Mouse (Mus musculus) heart, embryonic 10.5 days (tissue): ENCODE measurements around the gene Frem3. TPM values are rescaled to one million over a fixed set of nuclear protein-coding genes. Genes with fewer than 3 reads are reported as not detected.

Source experiments
- DNase-seq: peaks from one replicate; pipeline ENCODE4 v3.0.0-alpha.2; 2017; ENCODE audit warnings: low spot score
- H3K27ac ChIP-seq: fragments of 300-500 bp; sonication (generic); 2 replicates; pipeline ENCODE4 v1.5.1; 2016; ENCODE audit warnings: mild to moderate bottlenecking
- H3K27me3 ChIP-seq: fragments of 300-500 bp; sonication (generic); 2 replicates; pipeline ENCODE4 v1.6.1; 2016; ENCODE audit warnings: mild to moderate bottlenecking; ENCODE audit not compliant: poor library complexity, insufficient read depth, severe bottlenecking
- H3K36me3 ChIP-seq: fragments of 300-500 bp; sonication (generic); 2 replicates; pipeline ENCODE4 v1.6.1; 2016; ENCODE audit warnings: mild to moderate bottlenecking, moderate library complexity
- H3K4me1 ChIP-seq: fragments of 300-500 bp; sonication (generic); 2 replicates; pipeline ENCODE4 v1.6.1; 2016; ENCODE audit warnings: mild to moderate bottlenecking
- H3K4me3 ChIP-seq: fragments of 300-500 bp; sonication (generic); 2 replicates; pipeline ENCODE4 v1.5.1; 2016; ENCODE audit warnings: mild to moderate bottlenecking, moderate library complexity
- H3K9me3 ChIP-seq: fragments of 300-500 bp; sonication (generic); 2 replicates; pipeline ENCODE4 v1.6.1; 2016; ENCODE audit warnings: mild to moderate bottlenecking, moderate library complexity
- WGBS: fragments of 180-500 bp; shearing (Covaris S2); methylation state at CpG from one replicate; pipeline ENCODE4 v1.1.7; 2016; 5-methylcytosine and 5-hydroxymethylcytosine counted together
- polyA plus RNA-seq: library from polyadenylated mRNA; unstranded; fragments of >200 nt; fragmentation: Nextera tagmentation; extraction: Ambion mirVana; gene quantifications from 2 replicates; pipeline ENCODE4 v1.2.1, GENCODE M21; 2016

The Frem3 gene
- 0.05 TPM in 1 of 2 replicates, not detected in the other for polyA plus RNA-seq

- peak; percentile 77 for DNase-seq
- Histone ChIP-seq H3K36me3 (no peaks in the 10 kb centered on the region), H3K9me3 (no peaks in the 10 kb centered on the region), H3K4me1 (peaks cover 13% of the 10 kb centered on the region), H3K4me3 (peak within 1 kb of the TSS; percentile 54), H3K27ac (no peak within 1 kb of the TSS; the same call in 1 of the 2 replicates), H3K27me3 (peaks cover 27% of the 10 kb centered on the region)
- 4% methylated on average over 32 of the region's 32 CpGs for WGBS
Observed at GRCm38 (mm10) chr8:80610549-80611440, at the start of gene Frem3. TSS of gene Frem3 (plus strand) at chr8:80611080.

GRCm38 (mm10) chr8:80564205-80564839 lies 46.6 kb upstream of the Frem3 start:
- 85% methylated on average over 3 of the region's 3 CpGs for WGBS

GRCm38 (mm10) chr8:80567471-80567870 lies 43.4 kb upstream of the Frem3 start:
- Histone ChIP-seq H3K27me3 (no peaks in the 10 kb centered on the region), H3K9me3 (no peaks in the 10 kb centered on the region), H3K36me3 (no peaks in the 10 kb centered on the region), H3K4me3 (no peak overlapping the region), H3K27ac (no peak overlapping the region), H3K4me1 (no peaks in the 10 kb centered on the region)
- WGBS: 85% methylated on average over 1 of the region's 1 CpGs
- no peak for DNase-seq

More at GRCm38 (mm10) chr8:80564205-80564839, 46.6 kb upstream of the Frem3 start:
- Histone ChIP-seq H3K4me3 (no peak overlapping the region), H3K36me3 (no peaks in the 10 kb centered on the region), H3K27ac (no peak overlapping the region), H3K9me3 (no peaks in the 10 kb centered on the region), H3K4me1 (no peaks in the 10 kb centered on the region), H3K27me3 (no peaks in the 10 kb centered on the region)
- no peak for DNase-seq

GRCm38 (mm10) chr8:80568243-80568995 lies 42.5 kb upstream of the Frem3 start:
- H3K27ac ChIP-seq: no peak overlapping the region
- H3K9me3 ChIP-seq: no peaks in the 10 kb centered on the region
- no peaks in the 10 kb centered on the region for H3K36me3 ChIP-seq
- no peaks in the 10 kb centered on the region for H3K4me1 ChIP-seq
- no peak overlapping the region for H3K4me3 ChIP-seq
- 62% methylated on average over 6 of the region's 6 CpGs for WGBS
- DNase-seq: no peak
- H3K27me3 ChIP-seq: no peaks in the 10 kb centered on the region

GRCm38 (mm10) chr8:80572417-80573061 lies 38.3 kb upstream of the Frem3 start:
- WGBS: 46% methylated on average over 1 of the region's 1 CpGs
- no peak overlapping the region for H3K27ac ChIP-seq
- H3K36me3 ChIP-seq: no peaks in the 10 kb centered on the region
- H3K9me3 ChIP-seq: no peaks in the 10 kb centered on the region
- no peak for DNase-seq
- no peaks in the 10 kb centered on the region for H3K27me3 ChIP-seq
- H3K4me1 ChIP-seq: no peaks in the 10 kb centered on the region
- H3K4me3 ChIP-seq: no peak overlapping the region

GRCm38 (mm10) chr8:80577126-80577525 lies 33.8 kb upstream of the Frem3 start:
- H3K9me3 ChIP-seq: no peaks in the 10 kb centered on the region
- H3K4me3 ChIP-seq: no peak overlapping the region
- no peaks in the 10 kb centered on the region for H3K4me1 ChIP-seq
- no peaks in the 10 kb centered on the region for H3K27me3 ChIP-seq
- DNase-seq: no peak
- H3K36me3 ChIP-seq: no peaks in the 10 kb centered on the region
- 74% methylated on average over 2 of the region's 2 CpGs for WGBS
- no peak overlapping the region for H3K27ac ChIP-seq

- no peaks in the 10 kb centered on the region for H3K36me3 ChIP-seq
- H3K4me1 ChIP-seq: no peaks in the 10 kb centered on the region
- no peak overlapping the region for H3K27ac ChIP-seq
- H3K9me3 ChIP-seq: no peaks in the 10 kb centered on the region
- H3K27me3 ChIP-seq: no peaks in the 10 kb centered on the region
- DNase-seq: no peak
- H3K4me3 ChIP-seq: no peak overlapping the region
- WGBS: 68% methylated on average over 1 of the region's 1 CpGs
Observed at GRCm38 (mm10) chr8:80579038-80579437, 31.8 kb upstream of the Frem3 start.

GRCm38 (mm10) chr8:80592626-80593025 lies 18.3 kb upstream of the Frem3 start:
- Histone ChIP-seq H3K9me3 (no peaks in the 10 kb centered on the region), H3K27ac (no peak overlapping the region), H3K4me1 (no peaks in the 10 kb centered on the region), H3K36me3 (no peaks in the 10 kb centered on the region), H3K27me3 (no peaks in the 10 kb centered on the region), H3K4me3 (no peak overlapping the region)
- 82% methylated on average over 5 of the region's 5 CpGs for WGBS
- no peak for DNase-seq

- Histone ChIP-seq H3K36me3 (no peaks in the 10 kb centered on the region), H3K27me3 (no peaks in the 10 kb centered on the region), H3K4me1 (no peaks in the 10 kb centered on the region), H3K9me3 (no peaks in the 10 kb centered on the region), H3K27ac (no peak overlapping the region), H3K4me3 (no peak overlapping the region)
- 75% methylated on average over 6 of the region's 6 CpGs for WGBS
- peak; percentile 46 for DNase-seq
Observed at GRCm38 (mm10) chr8:80600600-80601170, 10.2 kb upstream of the Frem3 start.

GRCm38 (mm10) chr8:80601886-80602285 lies 9.0 kb upstream of the Frem3 start:
- Histone ChIP-seq H3K4me1 (no peaks in the 10 kb centered on the region), H3K9me3 (no peaks in the 10 kb centered on the region), H3K4me3 (no peak overlapping the region), H3K27ac (no peak overlapping the region), H3K36me3 (no peaks in the 10 kb centered on the region), H3K27me3 (no peaks in the 10 kb centered on the region)
- no peak for DNase-seq
- 71% methylated on average over 4 of the region's 4 CpGs for WGBS

GRCm38 (mm10) chr8:80607082-80607481 lies 3.8 kb upstream of the Frem3 start:
- Histone ChIP-seq H3K27me3 (peaks cover 16% of the 10 kb centered on the region), H3K4me3 (no peak overlapping the region), H3K9me3 (no peaks in the 10 kb centered on the region), H3K36me3 (no peaks in the 10 kb centered on the region), H3K4me1 (peaks cover 13% of the 10 kb centered on the region), H3K27ac (no peak overlapping the region)
- no peak for DNase-seq
- 79% methylated on average over 4 of the region's 4 CpGs for WGBS

- peak overlapping the region; percentile 54 for H3K4me3 ChIP-seq
- DNase-seq: no peak
- 7% methylated on average over 12 of the region's 12 CpGs for WGBS
- H3K27ac ChIP-seq: no peak overlapping the region; the same call in 1 of the 2 replicates
- peaks cover 27% of the 10 kb centered on the region for H3K27me3 ChIP-seq
- no peaks in the 10 kb centered on the region for H3K9me3 ChIP-seq
- H3K36me3 ChIP-seq: no peaks in the 10 kb centered on the region
- peaks cover 13% of the 10 kb centered on the region for H3K4me1 ChIP-seq
Observed at GRCm38 (mm10) chr8:80611441-80611751, 516 bp downstream of the Frem3 start.
